Mouse (Mus musculus) brain, embryonic 14.5 days (tissue): ENCODE data around the gene Hexim1. TPM values are rescaled to one million over a fixed set of nuclear protein-coding genes. Genes with fewer than 3 reads are reported as not detected.

Experiments used
- DNase-seq: peaks from one replicate; pipeline ENCODE4 v3.0.0-alpha.2; 2011; ENCODE audit warnings: low read depth
- CTCF ChIP-seq: fragments of 200-500 bp; IDR thresholded peaks from 2 replicates; pipeline ENCODE4 v1.5.1; 2012; ENCODE audit warnings: inconsistent platforms, mild to moderate bottlenecking, moderate library complexity, borderline replicate concordance; ENCODE audit not compliant: insufficient read depth, insufficient read length; ENCODE audit errors: extremely low read depth
- POLR2A ChIP-seq: fragments of 200-500 bp; IDR thresholded peaks from 2 replicates; pipeline ENCODE4 v1.6.1; 2012; ENCODE audit warnings: mild to moderate bottlenecking, inconsistent platforms, borderline replicate concordance; ENCODE audit not compliant: poor library complexity, insufficient read depth, insufficient read length, severe bottlenecking; ENCODE audit errors: extremely low read depth
- polyA plus RNA-seq: library from polyadenylated mRNA; depleted of rRNA; stranded (reverse); fragments of >200 nt; gene quantifications from 2 replicates; pipeline ENCODE4 v1.2.3, GENCODE M21; 2012

Gene Hexim1
- polyA plus RNA-seq, 1 experiment = 18.9 TPM

DNA sequence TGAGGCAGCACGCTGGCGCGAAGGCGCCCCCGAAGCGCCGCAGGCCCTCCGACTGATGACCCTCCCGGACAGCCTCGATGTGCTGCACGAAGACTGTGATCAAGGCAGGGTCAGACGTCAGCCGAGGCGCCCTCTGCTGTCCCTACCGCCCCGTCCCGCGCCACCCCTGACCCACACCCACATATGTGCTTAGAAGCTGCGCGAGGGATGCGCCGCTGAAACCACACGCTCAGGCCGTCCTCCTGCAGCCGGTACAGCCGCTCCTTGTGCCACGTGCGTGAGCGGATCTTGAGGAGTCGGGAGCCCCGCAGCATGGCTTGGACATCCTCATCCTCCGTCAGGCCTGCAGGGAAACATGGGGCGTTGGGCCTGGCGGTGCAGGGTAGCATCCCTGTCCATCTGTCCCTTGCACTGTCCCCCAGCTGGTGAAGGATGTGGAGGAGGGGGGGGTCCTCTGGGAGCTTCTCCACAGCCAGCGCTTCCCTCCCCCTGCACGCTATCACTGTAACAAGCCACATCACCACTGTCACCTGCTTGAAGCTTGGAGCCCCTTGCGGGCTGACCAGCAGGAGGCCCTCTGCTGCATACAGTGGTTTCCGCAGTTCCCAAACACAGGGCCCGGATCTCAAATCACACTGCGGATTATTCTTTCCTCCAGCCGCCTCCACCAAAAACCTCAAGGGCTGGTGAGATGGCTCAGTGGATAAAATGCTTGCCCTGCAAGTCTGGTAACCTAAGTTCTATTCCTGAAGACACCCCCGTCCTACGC, 35.5 kb upstream of the Hexim1 start:
- TF ChIP-seq POLR2A = no peak
- TF ChIP-seq CTCF = peak; percentile 39; the same call in 1 of the 2 replicates
- DNase-seq = peak; percentile 48

DNA sequence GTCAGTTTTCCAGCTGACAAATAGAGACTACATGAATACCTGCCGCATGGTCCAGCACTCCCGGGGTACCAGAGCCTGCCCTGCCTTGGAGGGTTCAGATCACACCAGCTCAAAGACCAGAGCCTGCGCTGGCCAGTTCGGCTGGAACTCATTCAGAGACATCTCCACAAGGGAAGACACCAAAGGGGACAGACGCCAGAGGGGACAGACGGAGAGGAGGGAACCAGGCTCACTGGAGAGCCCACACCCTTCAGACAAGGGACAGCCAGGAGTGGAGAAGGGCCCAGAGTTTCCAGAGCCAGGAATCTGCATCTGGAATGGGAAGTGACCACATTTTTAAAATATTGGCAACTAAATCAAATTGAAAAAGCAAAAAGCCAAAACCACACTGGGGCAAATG, 34.4 kb upstream of the Hexim1 start:
- TF ChIP-seq POLR2A = no peak
- no peak for TF ChIP-seq CTCF
- DNase-seq = no peak

DNA sequence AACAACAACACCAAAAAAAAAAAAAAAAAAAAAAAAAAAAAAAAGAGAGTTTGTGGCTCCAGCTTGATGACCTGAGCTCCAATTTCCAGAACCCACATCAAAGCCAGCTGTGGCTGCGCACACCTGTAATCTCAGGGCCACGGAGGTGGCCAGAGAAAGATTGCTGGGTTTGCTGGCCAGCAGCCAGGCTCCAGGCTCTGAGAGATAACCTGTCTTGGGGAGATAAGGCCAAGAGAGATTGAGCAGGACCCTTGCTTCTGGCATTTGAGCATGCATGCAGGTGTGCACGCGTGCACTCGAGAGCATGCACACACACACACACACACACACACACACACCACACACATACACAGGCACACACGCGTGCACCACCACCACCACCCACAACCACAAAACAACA, 22.7 kb upstream of the Hexim1 start:
- no peak for DNase-seq
- TF ChIP-seq POLR2A (no peak), CTCF (no peak)

DNA sequence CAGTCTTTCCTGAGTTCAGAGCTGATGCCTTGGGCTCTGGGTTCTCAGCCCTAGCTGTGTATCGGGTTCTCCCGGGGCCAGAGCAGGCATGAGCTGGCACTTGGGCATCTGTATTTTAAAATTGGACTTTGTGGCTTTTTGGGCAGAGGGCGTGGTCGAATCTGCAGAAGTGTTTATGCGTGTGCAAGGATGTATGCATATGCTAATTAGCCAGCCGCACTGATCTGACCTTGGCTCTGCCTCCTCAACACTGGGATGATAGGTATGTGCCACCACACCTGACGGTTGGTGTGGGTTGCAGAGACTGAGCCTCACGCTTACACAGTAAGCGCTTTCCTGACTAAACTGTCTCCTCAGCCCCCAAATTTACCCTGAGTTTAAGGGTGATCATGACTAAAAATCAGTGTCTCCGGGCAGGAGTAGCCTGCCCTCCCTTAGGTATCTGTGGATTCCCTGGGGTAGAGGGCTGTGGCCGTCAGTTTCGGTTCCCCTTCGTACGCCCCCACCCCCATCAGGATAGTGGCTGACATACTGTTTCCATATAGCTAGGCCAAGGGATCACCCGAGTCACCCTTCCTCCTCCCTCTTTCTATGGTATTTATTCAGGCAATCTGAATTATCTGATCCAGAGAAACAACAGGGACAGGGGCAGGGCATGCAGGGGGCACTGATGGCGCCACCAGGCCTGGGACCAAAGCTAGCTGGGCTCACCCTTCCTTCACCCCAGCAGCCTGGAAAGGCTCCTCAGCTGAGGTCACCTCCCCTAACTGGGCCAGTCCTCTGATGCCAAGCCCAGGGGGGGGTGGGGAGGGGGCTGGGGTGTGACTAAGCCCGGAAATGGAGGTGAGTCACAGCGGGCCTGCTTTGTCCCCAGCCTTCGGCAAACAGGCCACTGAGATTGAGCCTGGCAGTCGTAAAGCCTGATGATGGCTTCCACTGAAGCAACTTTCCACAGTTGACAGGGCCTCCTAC, 21.9 kb upstream of the Hexim1 start:
- TF ChIP-seq CTCF (no peak), POLR2A (no peak)
- no peak for DNase-seq

- no peak for DNase-seq
- TF ChIP-seq POLR2A = no peak
- no peak for TF ChIP-seq CTCF
These were observed 20.8 kb upstream of the Hexim1 start for GRCm38 (mm10) chr11:103095107-103095670.

DNA sequence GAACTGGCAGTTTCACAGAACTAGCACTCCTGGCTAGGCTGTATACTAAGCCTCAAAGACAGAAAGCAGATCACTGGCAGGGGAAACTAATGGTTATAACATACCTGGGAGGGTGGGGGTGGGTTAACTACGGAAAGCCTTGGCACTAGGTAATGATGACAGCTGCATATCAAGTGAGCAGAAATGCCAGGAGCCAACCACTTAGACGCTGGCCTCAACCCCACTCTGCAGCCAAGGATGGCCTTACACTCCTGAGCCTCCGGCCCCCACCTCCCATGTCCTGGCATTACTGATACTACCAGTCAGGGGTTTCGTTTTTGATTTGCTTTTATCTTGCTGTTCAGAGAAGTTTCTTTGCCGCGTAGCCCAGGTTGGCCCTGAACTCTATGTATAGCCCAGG, 20.2 kb upstream of the Hexim1 start:
- DNase-seq = no peak
- TF ChIP-seq CTCF = no peak
- TF ChIP-seq POLR2A = no peak

GRCm38 (mm10) chr11:103096979-103097894, 18.8 kb upstream of the Hexim1 start:
- no peak for TF ChIP-seq CTCF
- TF ChIP-seq POLR2A = no peak
- DNase-seq = peak; percentile 26

GRCm38 (mm10) chr11:103098531-103099190, 17.4 kb upstream of the Hexim1 start:
- DNase-seq = no peak
- TF ChIP-seq CTCF = no peak
- TF ChIP-seq POLR2A = no peak

- TF ChIP-seq CTCF (no peak), POLR2A (no peak)
These were observed 16.6 kb upstream of the Hexim1 start for GRCm38 (mm10) chr11:103099352-103099940.

DNA sequence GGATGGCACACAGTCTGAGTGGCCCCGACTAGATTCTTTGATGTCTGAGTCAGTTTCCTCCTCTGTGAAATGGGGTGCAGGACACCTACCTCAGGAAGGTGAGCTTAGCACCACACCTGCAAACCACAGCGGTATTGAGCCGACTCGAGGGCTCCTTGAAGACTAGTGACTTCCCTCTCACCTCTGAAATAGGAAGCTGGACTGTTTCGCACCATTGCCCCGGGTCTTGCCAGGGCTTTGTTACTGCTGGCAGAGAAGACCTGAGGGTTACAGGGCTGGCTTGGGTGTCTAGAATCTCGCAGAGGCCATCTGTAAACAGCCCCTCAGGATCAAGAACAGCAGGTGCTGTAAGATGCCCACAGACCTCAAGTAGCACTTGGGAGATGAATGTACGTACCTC, 15.7 kb upstream of the Hexim1 start:
- DNase-seq = no peak
- no peak for TF ChIP-seq CTCF
- TF ChIP-seq POLR2A = no peak

More at GRCm38 (mm10) chr11:103099352-103099940, 16.6 kb upstream of the Hexim1 start:
- no peak for DNase-seq

DNA sequence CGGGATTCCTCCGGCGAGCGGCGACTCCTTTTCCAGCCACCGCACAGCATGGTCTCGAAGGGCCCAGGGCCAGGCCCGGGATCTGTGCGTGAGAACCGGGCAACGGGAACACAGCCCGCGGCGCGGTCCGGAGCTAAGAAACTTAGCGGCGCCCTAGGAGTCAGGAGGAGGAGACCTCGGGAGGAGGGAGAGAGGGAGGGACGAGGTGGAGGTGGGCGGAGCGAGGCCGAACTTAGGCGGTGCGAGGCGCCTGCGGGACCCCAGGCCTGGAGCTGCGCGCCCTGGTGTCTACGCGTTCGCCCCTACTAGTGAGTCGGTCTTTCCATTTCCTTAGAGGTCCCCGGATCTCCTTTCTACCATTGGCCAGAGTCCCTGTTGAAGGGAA, 14.6 kb upstream of the Hexim1 start, which contains the start of the genes Plcd3 and Acbd4:
Gene Plcd3 (minus strand): TSS at position 178 of the 385 bp plus-strand sequence.
Gene Acbd4 (plus strand): TSS at position 202 of the 385 bp plus-strand sequence.
- TF ChIP-seq POLR2A = no peak
- TF ChIP-seq CTCF = no peak
- peak; percentile 72 for DNase-seq
